Mouse (Mus musculus) adrenal gland, postnatal 14 days (tissue): ENCODE results near the gene Lemd1. TPM values are rescaled to one million over a fixed set of nuclear protein-coding genes. Genes with fewer than 3 reads are reported as not detected.
A peak's percentile ranks its signal among the peaks of the same experiment; 100 is the strongest.

Experiments used
- DNase-seq: peaks from one replicate; pipeline ENCODE4 v3.0.0; 2021; ENCODE audit warnings: mixed read lengths
- total RNA-seq: library from RNA; stranded (reverse); gene quantifications from 2 replicates; pipeline ENCODE4 v1.2.3, GENCODE M21; 2021

Lemd1 gene
- total RNA-seq, 1 experiment from 2014 or later, result not detected

- DNase-seq, result no peak
Measured at GRCm38 (mm10) chr1:132260331-132260730, 69.1 kb downstream of the Lemd1 start.

- no peak for DNase-seq
Measured at GRCm38 (mm10) chr1:132261058-132261457, 69.8 kb downstream of the Lemd1 start.

- DNase-seq, result no peak
Measured at GRCm38 (mm10) chr1:132263618-132264017, 72.4 kb downstream of the Lemd1 start.

- DNase-seq, result no peak
Measured at GRCm38 (mm10) chr1:132264577-132264976, 73.3 kb downstream of the Lemd1 start.

- DNase-seq, result no peak
Measured at GRCm38 (mm10) chr1:132265211-132265859, 74.1 kb downstream of the Lemd1 start.

GRCm38 (mm10) chr1:132265936-132266335 lies 74.7 kb downstream of the Lemd1 start:
- no peak for DNase-seq

GRCm38 (mm10) chr1:132266791-132267557 lies 75.7 kb downstream of the Lemd1 start:
- DNase-seq, result peak; percentile 27

GRCm38 (mm10) chr1:132267959-132268358 lies 76.7 kb downstream of the Lemd1 start:
- no peak for DNase-seq

- no peak for DNase-seq
Measured at GRCm38 (mm10) chr1:132268418-132269060, 77.3 kb downstream of the Lemd1 start.

- no peak for DNase-seq
Measured at GRCm38 (mm10) chr1:132271237-132271636, 80.0 kb downstream of the Lemd1 start.

- peak; percentile 51 for DNase-seq
Measured at GRCm38 (mm10) chr1:132276694-132277093, 85.5 kb downstream of the Lemd1 start.

GRCm38 (mm10) chr1:132277124-132277523 lies 85.9 kb downstream of the Lemd1 start:
- peak; percentile 86 for DNase-seq

- DNase-seq, result peak; percentile 22
Measured at GRCm38 (mm10) chr1:132280636-132281035, 89.4 kb downstream of the Lemd1 start.

GRCm38 (mm10) chr1:132281523-132282176 lies 90.4 kb downstream of the Lemd1 start:
- DNase-seq, result no peak

GRCm38 (mm10) chr1:132282177-132282536 lies 90.9 kb downstream of the Lemd1 start:
- no peak for DNase-seq

GRCm38 (mm10) chr1:132283018-132283417 lies 91.8 kb downstream of the Lemd1 start:
- no peak for DNase-seq

- no peak for DNase-seq
Measured at GRCm38 (mm10) chr1:132286735-132287134, 95.5 kb downstream of the Lemd1 start.

GRCm38 (mm10) chr1:132287445-132287844 lies 96.2 kb downstream of the Lemd1 start:
- DNase-seq, result peak; percentile 82

GRCm38 (mm10) chr1:132287991-132288451 lies 96.8 kb downstream of the Lemd1 start:
- peak; percentile 72 for DNase-seq

- no peak for DNase-seq
Measured at GRCm38 (mm10) chr1:132289965-132290364, 98.7 kb downstream of the Lemd1 start.

GRCm38 (mm10) chr1:132290921-132291675 lies 99.9 kb downstream of the Lemd1 start:
- peak; percentile 21 for DNase-seq

GRCm38 (mm10) chr1:132291706-132292105 lies 100.5 kb downstream of the Lemd1 start:
- no peak for DNase-seq
